Mouse (Mus musculus) layer of hippocampus, adult 9-10 months (tissue): ENCODE data around the gene Gcc2.
"Not testable (repeated sequence)": the region's sequence is repeated elsewhere in the genome, so short reads cannot be mapped to it uniquely, and the experiment has no call there.

Experiments
- DNase-seq: peaks from one replicate; pipeline ENCODE4 v3.0.0; 2022; ENCODE audit warnings: low spot score

The Gcc2 gene

DNA sequence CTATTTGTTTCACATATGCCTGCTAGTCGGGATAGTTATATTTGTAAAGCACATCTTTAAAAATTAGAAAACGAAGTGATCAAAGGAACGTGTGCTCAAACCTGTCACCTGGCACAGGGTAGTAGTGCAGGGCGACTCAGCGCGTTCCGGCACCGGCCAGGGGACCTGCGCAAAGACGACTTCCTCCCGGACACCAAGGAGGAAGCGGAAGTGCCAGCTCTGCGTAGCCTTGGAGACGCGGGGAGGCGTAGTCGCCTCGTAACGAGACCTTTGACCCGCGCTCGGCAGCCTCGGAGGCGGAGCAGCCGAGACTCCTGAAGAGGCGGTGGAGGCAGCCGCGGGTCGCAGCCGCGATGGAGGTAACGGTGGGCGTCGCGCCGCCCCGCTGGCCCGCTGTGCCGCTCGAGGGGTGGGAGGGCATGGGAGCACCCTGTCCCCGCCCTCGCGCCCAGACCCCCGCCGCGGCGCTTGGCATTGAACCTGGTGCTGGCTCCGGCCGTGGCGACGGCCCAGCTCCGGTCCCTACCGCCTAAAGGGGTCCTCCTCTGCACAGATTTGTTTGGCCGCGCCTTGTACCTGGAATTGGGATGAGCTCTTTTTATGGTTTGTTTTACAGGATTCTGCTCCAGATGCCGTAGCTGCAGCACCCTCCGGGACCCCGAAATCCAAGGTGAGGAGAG, at the start of gene Gcc2:
Gene Gcc2 (plus strand): TSS at position 285 of the 680 bp plus-strand sequence.
- peak; percentile 59 for DNase-seq

GRCm38 (mm10) chr10:58205986-58206385, 49.3 kb upstream of the Gcc2 start:
- DNase-seq, result no peak

DNA sequence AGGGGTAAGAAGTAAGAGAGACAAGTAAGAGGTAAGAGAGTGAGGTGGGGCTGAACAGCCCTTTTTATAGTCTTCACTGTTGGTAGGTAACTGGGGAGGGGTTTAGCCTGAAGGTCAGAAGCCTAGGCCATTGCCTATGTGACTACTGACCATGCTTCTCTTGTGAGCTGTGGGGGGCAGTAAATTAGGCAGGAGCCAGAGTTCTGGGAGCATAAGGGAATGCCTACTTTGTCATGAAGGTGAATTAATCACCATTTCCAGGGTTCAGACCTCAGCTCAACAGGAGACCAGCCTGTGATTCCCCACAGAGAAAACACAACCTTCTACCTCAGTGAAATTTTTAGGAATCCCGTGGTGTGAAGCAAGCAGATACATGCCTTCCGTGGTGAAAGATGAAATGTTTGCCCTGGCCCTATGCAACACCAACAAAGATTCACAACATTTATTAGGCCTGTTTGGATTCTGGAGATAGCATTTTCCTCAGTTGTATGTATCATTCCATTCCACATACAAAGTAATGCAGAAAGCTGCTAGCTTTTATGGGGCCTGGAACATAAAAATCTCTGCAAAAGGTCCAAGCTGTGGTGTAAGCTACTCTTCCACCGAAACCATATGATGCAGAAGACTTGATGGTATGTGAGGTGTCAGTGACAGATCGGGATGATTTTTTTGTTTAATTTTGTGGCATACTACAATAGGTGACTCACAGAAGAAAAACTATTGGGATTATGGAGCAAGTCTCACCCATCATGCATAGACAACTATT, 48.5 kb upstream of the Gcc2 start:
- no peak for DNase-seq

DNA sequence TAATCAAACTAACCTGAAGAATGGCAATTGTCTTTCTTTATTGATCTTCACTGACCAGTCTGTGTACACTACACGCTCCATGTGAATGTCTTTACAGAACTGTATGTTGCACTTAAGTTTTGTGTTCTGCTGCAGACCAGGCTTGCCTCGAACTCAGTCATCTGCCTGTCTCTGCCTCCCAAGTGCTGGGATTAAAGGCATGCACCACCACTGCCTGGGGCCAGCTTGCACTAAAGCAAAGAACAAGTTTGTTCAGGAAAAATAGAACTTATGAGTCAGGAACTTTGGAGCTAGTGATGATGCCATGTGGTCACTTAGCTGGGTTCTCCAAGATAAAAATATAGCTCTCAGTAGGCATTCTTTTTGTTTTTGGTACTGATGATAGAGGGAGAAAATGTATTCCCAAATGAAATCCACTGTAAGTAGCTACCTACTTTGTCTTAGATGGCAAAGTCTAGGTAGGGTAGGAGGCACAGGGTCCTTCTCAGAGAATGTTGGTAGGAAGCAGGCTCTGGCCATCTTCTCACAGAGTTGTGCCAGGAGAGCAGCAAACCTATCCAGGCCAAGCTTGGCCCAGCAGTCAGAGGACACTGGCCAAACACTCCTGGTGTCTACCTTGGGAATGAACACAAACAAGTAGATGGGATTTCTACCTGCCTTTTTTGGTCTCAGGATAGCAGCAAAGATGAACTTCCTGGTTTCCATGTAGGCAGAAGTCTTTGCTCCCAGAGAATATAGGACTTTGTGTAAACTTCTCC, 45.4 kb upstream of the Gcc2 start:
- no peak for DNase-seq

DNA sequence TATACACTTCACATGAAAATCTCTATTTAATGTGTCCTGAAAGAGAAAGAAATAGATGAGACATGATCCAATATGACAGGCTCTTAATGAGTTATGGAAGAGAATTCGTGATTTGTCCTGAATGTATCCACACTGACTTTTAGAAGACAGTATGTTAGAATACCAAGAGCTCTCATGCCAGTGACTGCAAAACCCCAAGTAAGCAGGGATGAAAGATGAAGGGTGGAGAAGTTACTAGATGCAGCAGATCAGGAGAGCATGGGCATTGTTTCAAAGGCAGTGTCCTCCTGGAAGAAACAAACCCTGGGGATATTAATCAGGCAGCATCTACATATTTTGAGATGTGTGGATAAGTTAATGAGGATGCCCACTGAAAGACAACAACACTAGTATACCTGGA, 44.8 kb upstream of the Gcc2 start:
- no peak for DNase-seq

DNA sequence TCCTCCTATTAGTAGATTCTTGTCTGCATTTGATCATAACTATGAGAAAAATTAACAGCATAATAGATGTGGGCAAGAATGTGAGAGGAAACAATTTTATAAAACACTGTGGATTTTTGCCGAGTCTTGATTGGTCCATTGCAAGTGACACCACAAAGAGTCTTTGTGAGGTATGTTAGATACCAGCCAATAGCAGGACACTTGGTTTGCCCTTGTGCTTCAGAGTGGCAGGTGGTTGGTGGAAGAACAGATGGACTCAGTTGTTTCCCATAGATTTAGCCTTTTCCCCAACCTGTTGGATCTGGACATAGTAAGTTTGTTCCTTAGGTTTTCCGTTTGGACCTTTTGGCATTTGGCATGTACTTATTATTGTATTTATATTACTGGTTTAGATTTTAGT, 44.1 kb upstream of the Gcc2 start:
- DNase-seq, result no peak

GRCm38 (mm10) chr10:58212230-58212629, 43.1 kb upstream of the Gcc2 start:
- DNase-seq, result no peak

DNA sequence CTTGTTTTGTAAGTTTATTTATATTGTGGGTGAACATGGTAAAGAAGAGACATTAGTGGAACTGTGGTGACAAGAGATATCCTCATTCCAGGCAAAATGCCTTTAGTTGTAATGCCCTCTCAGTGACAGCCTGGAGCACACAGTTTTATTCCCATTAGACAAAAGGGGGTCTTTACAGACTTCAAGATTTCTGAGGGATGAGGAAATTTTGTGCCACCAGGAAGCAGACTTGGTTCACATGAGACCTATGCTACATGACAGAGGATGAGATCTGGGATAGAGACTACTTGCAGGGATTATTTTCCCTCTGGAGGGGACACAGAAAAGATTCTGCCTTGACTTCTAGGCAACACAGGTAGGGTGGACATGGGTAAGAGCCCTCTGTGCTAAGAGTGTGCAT, 40.8 kb upstream of the Gcc2 start:
- DNase-seq, result no peak

DNA sequence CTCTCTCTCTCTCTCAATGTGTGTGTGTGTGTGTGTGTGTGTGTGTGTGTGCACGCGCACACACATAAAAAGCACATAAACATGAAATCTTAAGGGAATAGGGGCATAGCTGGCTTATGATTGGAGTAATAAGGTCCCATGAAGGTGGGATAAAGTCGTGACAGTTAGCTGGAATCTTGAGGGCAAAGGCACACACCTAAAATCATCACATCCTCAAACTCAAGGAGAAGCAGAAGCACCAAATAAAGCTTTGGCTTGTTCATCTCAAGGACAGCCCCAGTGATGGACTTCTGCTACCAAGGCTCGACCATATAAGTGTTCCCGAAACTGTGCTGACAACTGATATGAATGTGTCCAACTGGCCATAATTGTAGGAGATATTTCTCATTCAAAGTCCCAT, 40.4 kb upstream of the Gcc2 start:
- DNase-seq, result no peak

DNA sequence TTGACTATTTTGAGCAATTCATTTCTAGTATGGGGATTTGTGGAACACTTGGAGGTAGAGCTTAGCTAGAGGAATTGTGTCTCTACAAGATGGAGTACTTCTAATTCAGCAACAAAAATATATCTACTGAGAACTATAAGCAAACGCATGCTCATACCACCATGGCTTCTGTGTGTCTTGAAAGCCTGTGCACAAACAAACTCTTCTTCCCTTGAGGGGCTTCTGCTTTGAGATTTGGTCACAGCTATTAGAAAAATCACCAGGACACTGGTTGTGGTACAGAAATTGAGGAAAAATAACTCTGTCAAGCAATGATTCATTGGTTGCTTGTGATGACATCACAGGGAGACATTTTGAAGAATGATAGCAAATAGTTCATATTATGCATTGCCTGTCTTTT, 39.9 kb upstream of the Gcc2 start:
- no peak for DNase-seq

DNA sequence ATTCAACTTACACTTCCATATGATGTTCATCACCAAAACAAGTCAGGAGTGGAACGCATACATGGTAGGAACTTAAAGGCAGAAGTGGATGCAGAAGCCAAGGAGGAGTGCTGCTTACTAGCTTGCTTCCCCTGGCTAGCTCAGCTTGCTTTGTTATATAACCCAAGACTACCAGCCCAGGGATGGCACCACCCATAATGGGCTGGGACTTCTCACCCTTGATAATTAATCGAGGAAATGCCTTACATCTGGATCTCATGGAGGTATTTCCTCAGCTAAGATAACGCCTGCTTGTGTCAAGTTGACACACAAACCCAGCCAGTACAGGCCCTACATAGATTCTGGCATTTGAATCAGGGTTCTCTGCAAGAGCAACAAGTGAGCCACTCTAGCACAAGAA, 37.9 kb upstream of the Gcc2 start:
- DNase-seq, result no peak

- DNase-seq, result no peak
Observed at GRCm38 (mm10) chr10:58220726-58221125, 34.6 kb upstream of the Gcc2 start.

- DNase-seq, result not testable (repeated sequence)
Observed at GRCm38 (mm10) chr10:58221571-58221970, 33.7 kb upstream of the Gcc2 start.

DNA sequence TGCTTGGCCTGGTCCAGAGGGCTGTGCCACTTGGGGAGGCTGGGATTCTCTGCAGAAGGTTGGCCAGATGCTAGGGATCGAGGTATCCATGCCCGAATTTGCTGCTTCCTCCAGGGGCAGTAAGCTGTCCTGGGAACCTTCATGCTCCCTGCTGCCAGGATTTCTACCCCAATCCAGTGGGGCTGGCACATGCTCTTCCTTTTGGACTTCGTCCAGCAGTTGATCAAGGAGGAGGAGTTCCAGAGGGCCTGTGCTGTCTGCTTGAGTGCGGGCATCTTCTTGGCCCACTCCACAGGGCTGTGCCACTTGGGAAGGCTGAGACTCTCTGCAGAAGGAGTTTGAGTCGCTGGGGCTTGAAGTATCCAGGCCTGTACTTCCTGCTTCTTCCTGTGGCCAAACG, 32.1 kb upstream of the Gcc2 start:
- not testable (repeated sequence) for DNase-seq

DNA sequence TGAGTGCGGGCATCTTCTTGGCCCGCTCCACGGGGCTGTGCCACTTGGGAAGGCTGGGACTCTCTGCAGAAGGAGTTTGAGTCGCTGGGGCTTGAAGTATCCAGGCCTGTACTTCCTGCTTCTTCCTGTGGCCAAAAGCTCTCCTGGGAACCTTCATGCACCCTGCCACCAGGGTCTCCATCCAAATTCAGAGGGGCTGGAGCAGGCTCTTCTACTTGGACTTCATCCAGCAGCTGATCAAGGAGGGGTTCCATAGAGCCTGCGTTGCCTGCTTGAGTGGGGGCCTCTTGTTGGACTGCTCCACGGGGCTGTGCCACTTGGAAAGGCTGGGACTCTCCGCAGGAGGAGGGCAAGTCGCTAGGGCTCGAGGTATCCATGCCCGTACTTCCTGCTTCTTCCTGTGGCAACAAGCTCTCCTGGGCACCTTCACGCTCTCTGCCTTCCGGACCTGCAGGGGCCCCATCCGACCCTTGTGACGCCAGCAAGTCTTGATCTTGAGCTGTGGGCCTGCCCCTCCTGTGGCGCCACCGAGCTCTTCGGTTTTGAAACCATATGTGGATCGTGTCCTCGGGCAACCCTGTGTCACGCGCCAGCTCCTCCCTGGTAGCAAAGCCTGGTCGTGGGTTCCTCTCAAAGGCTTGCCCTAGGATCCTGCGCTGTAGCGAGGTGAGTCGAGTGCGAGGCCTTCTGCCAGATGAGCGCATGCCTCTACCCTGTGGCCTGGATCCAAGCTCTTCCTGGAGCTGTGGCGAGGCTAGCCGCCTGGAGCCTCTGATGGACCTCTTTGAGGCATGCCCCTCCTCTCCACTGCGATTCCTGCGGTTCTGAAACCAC, 31.1 kb upstream of the Gcc2 start:
- not testable (repeated sequence) for DNase-seq

DNA sequence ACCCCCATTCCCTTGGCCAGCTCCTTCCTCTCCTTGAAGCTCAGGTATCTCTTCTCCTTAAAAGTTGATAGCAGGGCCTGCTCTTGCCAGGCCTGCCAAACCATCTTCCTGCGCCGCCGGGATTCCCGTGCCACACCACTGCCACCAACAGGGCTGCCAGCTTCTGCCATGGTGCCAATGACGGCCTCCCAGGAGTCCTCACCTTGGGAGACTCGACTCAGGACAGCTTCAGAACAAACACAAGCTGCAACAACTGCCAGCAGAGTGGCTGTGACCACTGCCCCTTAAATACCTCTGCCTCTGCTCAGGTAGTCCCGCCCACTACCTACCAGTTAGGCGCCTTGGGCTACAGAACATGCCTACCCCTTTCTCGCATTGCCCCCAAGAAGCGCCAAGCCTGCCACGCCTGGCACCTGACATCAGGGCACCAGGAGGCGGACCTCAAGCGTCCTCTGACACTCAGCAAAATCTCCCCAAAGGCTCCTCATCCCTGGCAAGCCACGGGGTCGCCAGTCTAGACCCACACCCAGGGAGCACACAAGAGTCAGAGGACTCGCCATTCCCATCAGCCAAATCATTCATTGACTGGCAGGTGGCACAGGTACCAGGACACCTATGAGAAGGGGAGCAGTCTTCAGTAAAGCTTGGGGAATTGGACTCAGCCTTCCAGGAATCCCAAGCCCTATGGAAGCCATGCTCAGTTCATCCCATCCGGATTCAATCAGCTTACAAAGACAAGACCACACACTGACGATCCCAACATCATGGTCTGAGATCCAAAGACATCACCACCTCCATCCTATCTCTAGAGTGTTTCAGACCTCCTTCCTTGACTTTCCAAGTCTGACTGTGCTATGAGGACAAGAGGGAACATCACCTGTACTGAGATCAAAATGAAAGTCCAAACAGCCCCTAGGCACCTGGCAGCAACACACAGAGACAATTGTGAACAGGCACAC, 30.2 kb upstream of the Gcc2 start, which contains the start of gene AW822073:
Gene AW822073 (minus strand): TSS at position 104 of the 959 bp plus-strand sequence.
- not testable (repeated sequence) for DNase-seq

DNA sequence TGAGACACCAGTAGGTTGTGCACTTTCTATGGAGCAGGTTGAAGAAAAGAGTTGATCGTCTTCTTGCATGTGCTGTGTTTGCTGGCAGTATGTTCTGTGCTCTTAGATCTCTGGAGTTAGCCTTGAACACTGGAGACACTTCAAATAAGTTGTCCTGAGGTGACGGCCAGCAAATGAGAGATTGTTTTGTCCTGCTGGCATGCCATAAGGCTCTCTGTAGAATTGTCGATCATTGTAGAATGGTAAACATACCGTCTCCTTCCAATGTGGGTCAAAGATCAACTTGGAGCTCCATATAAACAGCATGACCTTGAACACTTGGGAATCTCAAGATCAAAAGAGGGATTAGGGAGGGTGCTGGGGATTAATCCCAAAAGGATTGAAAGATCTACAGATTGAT, 28.9 kb upstream of the Gcc2 start:
- not testable (repeated sequence) for DNase-seq

DNA sequence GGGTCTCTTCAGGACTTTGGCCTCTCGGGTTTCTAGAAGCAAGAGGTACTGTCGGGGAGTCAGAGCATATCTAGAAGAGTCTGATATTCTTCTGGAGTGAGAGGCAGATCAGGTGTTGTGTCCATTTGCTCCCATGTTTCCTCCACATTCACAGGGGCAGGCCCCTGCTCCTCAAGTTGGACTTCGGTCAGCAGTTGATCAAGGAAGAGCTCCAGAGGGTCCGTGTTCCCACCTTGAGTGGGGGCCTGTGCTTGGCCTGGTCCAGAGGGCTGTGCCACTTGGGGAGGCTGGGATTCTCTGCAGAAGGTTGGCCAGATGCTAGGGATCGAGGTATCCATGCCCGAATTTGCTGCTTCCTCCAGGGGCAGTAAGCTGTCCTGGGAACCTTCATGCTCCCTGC, 27.5 kb upstream of the Gcc2 start:
- DNase-seq, result not testable (repeated sequence)

GRCm38 (mm10) chr10:58230021-58230420, 25.3 kb upstream of the Gcc2 start:
- DNase-seq, result not testable (repeated sequence)

DNA sequence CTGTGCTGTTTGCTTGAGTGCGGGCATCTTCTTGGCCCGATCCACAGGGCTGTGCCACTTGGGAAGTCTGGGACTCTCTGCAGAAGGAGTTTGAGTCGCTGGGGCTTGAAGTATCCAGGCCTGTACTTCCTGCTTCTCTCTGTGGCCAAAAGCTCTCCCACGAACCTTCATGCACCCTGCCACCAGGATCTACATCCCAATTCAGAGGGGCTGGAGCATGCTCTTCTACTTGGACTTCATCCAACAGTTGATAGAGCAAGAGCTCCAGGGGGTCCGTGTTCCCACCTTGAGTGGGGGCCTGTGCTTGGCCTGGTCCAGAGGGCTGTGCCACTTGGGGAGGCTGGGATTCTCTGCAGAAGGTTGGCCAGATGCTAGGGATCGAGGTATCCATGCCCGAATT, 24.2 kb upstream of the Gcc2 start:
- DNase-seq, result not testable (repeated sequence)
